8 mouse cellular contexts compared by ENCODE assay signal in genomic region chr9:92374705-92375199, GRCm38 (mm10).
A peak's percentile ranks its signal among the peaks of the same experiment; 100 is the strongest.
DNase-seq lines count a peak whose midpoint lies in the region; ATAC-seq and TF ChIP-seq lines count a peak whose summit lies in the region.

No protein-coding gene starts in this region.

- no peak for TF ChIP-seq POLR2A in liver, adult 2 months (IDR thresholded peaks at IDR 0.05; ENCODE audit: extremely low read depth, insufficient read depth, low read length)
- TF ChIP-seq POLR2A in heart, adult 2 months (IDR thresholded peaks at IDR 0.05; ENCODE audit: insufficient read depth, low read depth, low read length): no peak

- no peaks in the 10 kb centered on the region for H3K36me3 ChIP-seq in liver, adult 2 months (ENCODE audit: control insufficient read depth, insufficient read depth, low read length)
- no peaks in the 10 kb centered on the region for H3K36me3 ChIP-seq in heart, adult 2 months (ENCODE audit: control insufficient read depth, insufficient read depth, low read length)
- H3K36me3 ChIP-seq in kidney, postnatal 0 days (ENCODE audit: insufficient read depth, low read length): no peaks in the 10 kb centered on the region

- H3K4me1 ChIP-seq in liver, adult 2 months (ENCODE audit: control insufficient read depth, insufficient read depth, low read length): peaks cover 4% of the 10 kb centered on the region
- H3K4me1 ChIP-seq in heart, adult 2 months (ENCODE audit: control insufficient read depth, insufficient read depth, low read length): peaks cover 6% of the 10 kb centered on the region
- H3K4me1 ChIP-seq in kidney, postnatal 0 days (replicated peaks; ENCODE audit: insufficient read depth, low read length): 0 out of 2 replicates have a peak, but pooled peaks cover 9% of the 10 kb centered on the region

- peak; percentile 89 for ATAC-seq in kidney, postnatal 0 days (replicated peaks; ENCODE audit: low FRiP score, low read depth)
- peak; percentile 93 for ATAC-seq in monocyte, adult 5-6 weeks (replicated peaks; ENCODE audit: insufficient number of reproducible peaks, low FRiP score, low TSS enrichment, poor library complexity, severe bottlenecking)

- no peak overlapping the region for H3K9ac ChIP-seq in liver, adult 2 months (ENCODE audit: low read depth, low read length)
- H3K9ac ChIP-seq in heart, adult 2 months (ENCODE audit: low read depth, low read length): no peak overlapping the region
- H3K9ac ChIP-seq in kidney, postnatal 0 days (ENCODE audit: low read depth, low read length): no peak overlapping the region

- no peak overlapping the region for H3K4me2 ChIP-seq in kidney, postnatal 0 days (ENCODE audit: low read length)

- no peaks in the 10 kb centered on the region for H3K9me3 ChIP-seq in kidney, postnatal 0 days (replicated peaks; ENCODE audit: low read length)

- H3K27me3 ChIP-seq in liver, adult 2 months (ENCODE audit: control insufficient read depth, insufficient read depth, low read length): no peaks in the 10 kb centered on the region
- H3K27me3 ChIP-seq in heart, adult 2 months (ENCODE audit: control insufficient read depth, insufficient read depth, low read length): no peaks in the 10 kb centered on the region
- no peaks in the 10 kb centered on the region for H3K27me3 ChIP-seq in kidney, postnatal 0 days (ENCODE audit: insufficient read depth, low read length)

- peak; percentile 84 for DNase-seq in liver, adult 2 months (ENCODE audit: extremely low read depth, low read depth, low spot score)
- no peak for DNase-seq in liver
- DNase-seq in heart, adult 2 months: peak in 1 of 2 experiments; percentile 15
- peak; percentile 27 for DNase-seq in kidney, postnatal 0 days (ENCODE audit: low spot score)
- no peak for DNase-seq in cerebellum, postnatal 36 days
- DNase-seq in thymus, postnatal 25 days: no peak
- DNase-seq in frontal cortex, postnatal 25 days (ENCODE audit: low spot score in 2 of 2): no peak

- TF ChIP-seq EP300 in heart, adult 2 months (IDR thresholded peaks at IDR 0.05; ENCODE audit: insufficient read depth, low read depth, low read length): 0 out of 2 replicates have a peak, but pooled peaks have one; percentile 50

- H3K79me2 ChIP-seq in liver, adult 2 months (ENCODE audit: control insufficient read depth, insufficient read depth, low read length): no peaks in the 10 kb centered on the region
- H3K79me2 ChIP-seq in heart, adult 2 months (replicated peaks; ENCODE audit: control insufficient read depth, insufficient read depth, low read length): no peaks in the 10 kb centered on the region

- intact Hi-C loops in heart, adult 2 months (cut with DNase I): loop anchor here (2.0 to 5.0 kb wide), 3 partner anchors 100 to 227 kb away; partner anchors contain the start of gene Plscr2

- WGBS in liver, adult 2 months: 14% methylated on average over 7 of the region's 7 CpGs
- WGBS in heart, adult 2 months: 10% methylated on average over 7 of the region's 7 CpGs
- 36% methylated on average over 7 of the region's 7 CpGs for WGBS in kidney, postnatal 0 days

- no peak for TF ChIP-seq CTCF in liver, adult 2 months (IDR thresholded peaks at IDR 0.05; ENCODE audit: low read depth, low read length)
- no peak for TF ChIP-seq CTCF in heart, adult 2 months (IDR thresholded peaks at IDR 0.05)
- TF ChIP-seq CTCF in kidney, postnatal 0 days (IDR thresholded peaks at IDR 0.05; ENCODE audit: low read depth): no peak

- peak overlapping the region; percentile 60 for H3K27ac ChIP-seq in liver, adult 2 months (replicated peaks; ENCODE audit: insufficient read depth, low read depth, low read length)
- H3K27ac ChIP-seq in heart, adult 2 months: peak overlapping the region; percentile 1; the same call in 1 of the 2 replicates
- 0 out of 2 replicates have a peak overlapping the region, but pooled peaks have one; percentile 31 for H3K27ac ChIP-seq in kidney, postnatal 0 days

- H3K4me3 ChIP-seq in liver, adult 2 months (ENCODE audit: insufficient read depth, low read depth, low read length): no peak overlapping the region
- no peak overlapping the region for H3K4me3 ChIP-seq in heart, adult 2 months
- no peak overlapping the region for H3K4me3 ChIP-seq in kidney, postnatal 0 days (replicated peaks; ENCODE audit: low read depth, low read length)

Comparison
In these comparisons a context has a peak if more than half of its experiments do, and no peak if none do; other contexts are left out.
1. DNase-seq: peak in liver, adult 2 months (single experiment) and kidney, postnatal 0 days (single experiment); none in liver (single experiment), cerebellum, postnatal 36 days (0 of 2), thymus, postnatal 25 days (single experiment) and frontal cortex, postnatal 25 days (0 of 2).
2. H3K27ac ChIP-seq: peak in every context shown above with its lines; median percentile 60 in liver, adult 2 months; 31 in kidney, postnatal 0 days; 1 in heart, adult 2 months.